Mouse (Mus musculus) bone marrow, adult 2 months (tissue): ENCODE results near the gene Tcf25.

Experiments used
- CTCF ChIP-seq: fragments of 200-500 bp; IDR thresholded peaks from 2 replicates; pipeline ENCODE4 v1.5.1; 2011; ENCODE audit warnings: low read length, control low read depth; ENCODE audit not compliant: control insufficient read depth, insufficient read depth
- POLR2A ChIP-seq: fragments of 200-500 bp; IDR thresholded peaks from 2 replicates; pipeline ENCODE4 v1.6.1; 2011; ENCODE audit warnings: low read depth, mild to moderate bottlenecking, control low read depth, low read length, borderline replicate concordance; ENCODE audit not compliant: control insufficient read depth

DNA sequence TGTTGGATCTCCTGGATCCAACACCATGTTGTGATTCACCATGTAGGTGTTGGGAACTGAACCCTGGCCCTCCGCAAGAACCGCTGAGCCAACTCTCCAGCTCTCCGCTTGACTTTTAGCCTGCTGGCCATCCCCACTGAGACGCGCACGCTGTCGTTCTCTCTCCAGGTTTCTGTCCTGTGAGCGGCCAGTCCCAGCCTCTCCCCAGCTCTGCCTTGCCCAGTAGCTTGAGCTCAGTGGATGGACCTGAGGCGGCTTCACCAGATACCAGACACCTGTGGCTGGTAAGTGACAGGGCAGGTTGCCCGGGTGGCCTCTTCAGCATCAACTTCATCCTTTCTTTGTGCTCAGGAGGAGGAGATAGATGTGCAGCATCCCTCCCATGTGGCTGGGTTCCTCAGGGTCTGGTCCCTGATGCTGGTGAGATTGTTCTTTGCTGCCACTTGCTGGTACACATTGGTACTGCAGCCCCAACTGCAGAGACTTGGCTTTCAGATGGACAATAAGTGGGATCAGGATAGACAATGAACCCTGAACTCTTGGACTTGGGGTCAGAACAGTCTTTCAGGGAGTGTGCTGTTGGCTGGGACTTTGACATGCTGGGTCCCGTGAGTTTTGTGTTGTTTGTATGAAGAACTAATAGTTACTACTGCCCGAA lies 12.3 kb upstream of the Tcf25 start:
- TF ChIP-seq POLR2A (no peak), CTCF (peak; percentile 90)
